Mouse (Mus musculus) cerebellum, adult (tissue): ENCODE measurements around the gene Dkc1.
"Not testable (repeated sequence)": the region's sequence is repeated elsewhere in the genome, so short reads cannot be mapped to it uniquely, and the experiment has no call there.

Experiments used
- ATAC-seq: cut with Nextera tagmentation; 2 replicates; pipeline ENCODE4 v1.9.2; 2017; ENCODE audit warnings: mild to moderate bottlenecking, moderate library complexity, mixed read lengths; ENCODE audit not compliant: insufficient number of reproducible peaks, low FRiP score, low TSS enrichment

Gene Dkc1

GRCm38 (mm10) chrX:75137729-75138128, 42.1 kb downstream of the Dkc1 start:
- ATAC-seq: no peak

GRCm38 (mm10) chrX:75138182-75138581, 42.5 kb downstream of the Dkc1 start:
- no peak for ATAC-seq

- ATAC-seq: not testable (repeated sequence)
These were observed 47.5 kb downstream of the Dkc1 start for GRCm38 (mm10) chrX:75143124-75143555.

- no peak for ATAC-seq
These were observed 52.8 kb downstream of the Dkc1 start for GRCm38 (mm10) chrX:75148414-75148813.

- no peak for ATAC-seq
These were observed 54.6 kb downstream of the Dkc1 start for GRCm38 (mm10) chrX:75150304-75150703.

GRCm38 (mm10) chrX:75152249-75152648, 56.6 kb downstream of the Dkc1 start:
- ATAC-seq: no peak

GRCm38 (mm10) chrX:75155576-75156243, 60.1 kb downstream of the Dkc1 start:
- ATAC-seq: peak; percentile 56
